Mouse (Mus musculus) forebrain, embryonic 11.5 days (tissue): ENCODE data around the gene Kdm2a. TPM values are rescaled to one million over a fixed set of nuclear protein-coding genes. Genes with fewer than 3 reads are reported as not detected.
A peak's percentile ranks its signal among the peaks of the same experiment; 100 is the strongest.

Source experiments
- ATAC-seq: fragments of 200-750 bp; cut with Nextera tagmentation; replicated peaks from 2 replicates; pipeline ENCODE4 v1.8.0; 2017; ENCODE audit warnings: moderate TSS enrichment; ENCODE audit not compliant: low FRiP score
- DNase-seq: peaks from one replicate; pipeline ENCODE4 v3.0.0-alpha.2; 2017; ENCODE audit warnings: low spot score
- H3K27ac ChIP-seq: fragments of 300-500 bp; sonication (generic); 2 replicates; pipeline ENCODE4 v1.5.1; 2014; ENCODE audit warnings: low read depth, low read length
- H3K27me3 ChIP-seq: fragments of 300-500 bp; sonication (generic); 2 replicates; pipeline ENCODE4 v1.6.1; 2014; ENCODE audit warnings: mild to moderate bottlenecking, low read length, mixed read lengths; ENCODE audit not compliant: control insufficient read depth, insufficient read depth
- H3K36me3 ChIP-seq: fragments of 300-500 bp; sonication (generic); 2 replicates; pipeline ENCODE4 v1.6.1; 2014; ENCODE audit warnings: mild to moderate bottlenecking, low read length, moderate library complexity, mixed read lengths; ENCODE audit not compliant: control insufficient read depth, insufficient read depth
- H3K4me1 ChIP-seq: fragments of 300-500 bp; sonication (generic); replicated peaks from 2 replicates; pipeline ENCODE4 v1.6.1; 2014; ENCODE audit warnings: low read length, mixed read lengths; ENCODE audit not compliant: control insufficient read depth, insufficient read depth
- H3K4me2 ChIP-seq: fragments of 300-500 bp; sonication (generic); 2 replicates; pipeline ENCODE4 v1.6.1; 2014; ENCODE audit warnings: low read depth, mild to moderate bottlenecking, low read length, moderate library complexity, mixed read lengths; ENCODE audit not compliant: severe bottlenecking
- H3K4me3 ChIP-seq: fragments of 300-500 bp; sonication (generic); 2 replicates; pipeline ENCODE4 v1.5.1; 2014; ENCODE audit warnings: low read depth, low read length
- H3K9ac ChIP-seq: fragments of 300-500 bp; sonication (generic); 2 replicates; pipeline ENCODE4 v1.6.1; 2014; ENCODE audit warnings: low read length
- H3K9me3 ChIP-seq: fragments of 300-500 bp; sonication (generic); 2 replicates; pipeline ENCODE4 v1.6.1; 2016; ENCODE audit warnings: low read length, mixed read lengths; ENCODE audit not compliant: control insufficient read depth
- WGBS: fragments of 180-500 bp; shearing (Covaris S2); extraction: QIAGEN DNeasy Blood & Tissue Kit; methylation state at CpG from one replicate; pipeline ENCODE4 v1.1.7; 2014; 5-methylcytosine and 5-hydroxymethylcytosine counted together
- polyA plus RNA-seq: library from polyadenylated mRNA; unstranded; fragments of >200 nt; fragmentation: Nextera tagmentation; extraction: Ambion mirVana; gene quantifications from 2 replicates; pipeline ENCODE4 v1.2.1, GENCODE M21; 2014

Gene Kdm2a
- polyA plus RNA-seq, 1 experiment from 2014 or later: 60.8 TPM

DNA sequence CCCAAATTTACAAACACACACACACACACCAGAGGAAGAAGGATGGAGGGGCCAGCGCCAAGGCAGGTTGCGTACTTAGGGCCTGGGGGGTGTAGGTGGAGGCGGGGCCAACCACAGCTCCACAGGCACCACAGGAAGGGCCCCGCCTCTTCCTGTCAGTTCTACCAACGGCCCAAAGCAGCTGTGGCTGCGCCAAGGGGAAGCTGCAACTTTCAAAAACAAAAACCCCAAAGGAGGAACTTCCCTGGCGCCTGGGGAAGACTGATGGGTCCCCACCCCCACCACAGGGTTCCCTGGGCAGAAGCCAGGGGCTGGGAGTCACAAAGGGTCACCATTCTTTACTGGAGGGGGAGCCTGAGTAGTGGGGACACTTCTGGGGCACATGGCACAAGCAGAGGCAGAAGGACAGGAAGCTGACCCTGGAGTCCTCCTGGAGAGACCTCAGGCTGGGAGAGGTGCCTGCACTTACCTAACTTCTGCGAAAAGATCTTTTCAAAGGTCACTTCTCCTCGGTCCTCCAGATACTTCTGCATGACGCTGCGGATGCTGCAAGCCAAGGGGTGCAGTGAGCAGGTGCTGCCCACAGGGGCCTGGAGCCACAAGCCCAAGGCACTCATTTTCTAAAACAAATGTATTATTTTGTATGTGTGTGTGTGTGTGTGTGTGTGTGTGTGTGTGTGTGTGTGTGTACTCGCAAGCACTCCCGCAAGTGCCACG is 103.5 kb downstream of the Kdm2a start:
- DNase-seq (no peak), ATAC-seq (no peak)
- H3K9ac ChIP-seq: no peak overlapping the region
- no peaks in the 10 kb centered on the region for H3K27me3 ChIP-seq
- H3K36me3 ChIP-seq: peaks cover 5% of the 10 kb centered on the region; the same call in 1 of the 2 replicates
- no peak overlapping the region for H3K27ac ChIP-seq
- no peak overlapping the region for H3K4me3 ChIP-seq
- no peak overlapping the region for H3K4me2 ChIP-seq
- H3K4me1 ChIP-seq: no peaks in the 10 kb centered on the region
- WGBS: 80% methylated on average over 14 of the region's 14 CpGs
- no peaks in the 10 kb centered on the region for H3K9me3 ChIP-seq

GRCm38 (mm10) chr19:4291161-4291560 is 106.9 kb downstream of the Kdm2a start:
- 93% methylated on average over 11 of the region's 11 CpGs for WGBS
- Histone ChIP-seq H3K4me1 (no peaks in the 10 kb centered on the region), H3K9ac (no peak overlapping the region), H3K4me3 (no peak overlapping the region), H3K27me3 (no peaks in the 10 kb centered on the region), H3K27ac (no peak overlapping the region), H3K36me3 (peaks cover 8% of the 10 kb centered on the region; the same call in 1 of the 2 replicates), H3K4me2 (no peak overlapping the region), H3K9me3 (no peaks in the 10 kb centered on the region)
- no peak for ATAC-seq
- DNase-seq: no peak

DNA sequence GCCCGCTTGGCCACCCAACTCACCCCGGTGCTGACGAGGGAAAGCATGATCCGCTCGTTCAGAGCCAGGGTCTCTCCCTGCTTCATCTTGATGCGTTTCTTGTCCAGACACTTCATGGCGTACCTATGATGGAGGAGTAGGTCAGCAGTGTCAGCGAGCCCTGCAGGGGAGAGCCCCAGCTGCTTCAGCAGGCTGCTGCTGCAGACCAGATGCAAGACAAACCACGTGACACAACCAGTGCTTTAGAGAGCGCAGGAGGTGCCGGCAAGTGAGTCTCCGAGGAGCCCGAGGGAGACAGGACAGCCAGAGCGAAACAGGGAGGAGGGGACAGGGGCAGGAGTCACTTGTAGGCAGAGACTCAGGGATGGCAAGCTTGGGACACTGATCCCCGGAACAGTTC is 107.3 kb downstream of the Kdm2a start:
- H3K36me3 ChIP-seq: peaks cover 8% of the 10 kb centered on the region; the same call in 1 of the 2 replicates
- H3K4me3 ChIP-seq: no peak overlapping the region
- DNase-seq (no peak), ATAC-seq (no peak)
- WGBS: 76% methylated on average over 15 of the region's 15 CpGs
- H3K4me1 ChIP-seq: no peaks in the 10 kb centered on the region
- no peak overlapping the region for H3K4me2 ChIP-seq
- no peaks in the 10 kb centered on the region for H3K9me3 ChIP-seq
- no peaks in the 10 kb centered on the region for H3K27me3 ChIP-seq
- H3K27ac ChIP-seq: no peak overlapping the region
- H3K9ac ChIP-seq: no peak overlapping the region

DNA sequence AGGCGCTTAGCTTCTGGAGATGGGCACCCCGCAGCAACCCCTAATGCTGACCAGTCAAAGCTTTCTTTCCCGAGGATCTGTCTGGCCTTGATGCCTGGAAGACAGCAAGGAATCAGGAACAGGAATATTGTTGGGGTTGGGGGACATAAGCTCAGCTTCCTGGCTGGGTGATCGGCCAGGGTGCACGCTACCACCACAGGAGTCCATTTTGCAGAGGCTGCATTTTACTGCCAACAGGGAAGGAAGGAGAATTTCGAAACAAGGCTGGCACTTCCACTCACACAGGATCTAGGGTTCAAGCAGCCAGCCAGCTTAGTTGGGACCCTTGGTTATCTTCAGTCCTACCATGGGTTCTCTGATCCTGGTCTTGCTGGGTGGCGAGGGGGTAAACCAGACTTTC is 114.4 kb downstream of the Kdm2a start:
- H3K4me3 ChIP-seq: peak overlapping the region; percentile 56
- H3K4me1 ChIP-seq: peaks cover 6% of the 10 kb centered on the region; the same call in 1 of the 2 replicates
- WGBS: 48% methylated on average over 7 of the region's 7 CpGs
- peak overlapping the region; percentile 77; the same call in 1 of the 2 replicates for H3K4me2 ChIP-seq
- DNase-seq: no peak
- H3K9me3 ChIP-seq: no peaks in the 10 kb centered on the region; the same call in 1 of the 2 replicates
- H3K36me3 ChIP-seq: peaks cover 4% of the 10 kb centered on the region; the same call in 1 of the 2 replicates
- ATAC-seq: no peak; the same call in 1 of the 2 replicates
- no peak overlapping the region for H3K27ac ChIP-seq
- no peak overlapping the region for H3K9ac ChIP-seq
- H3K27me3 ChIP-seq: peaks cover 3% of the 10 kb centered on the region; the same call in 1 of the 2 replicates

GRCm38 (mm10) chr19:4282898-4283553 is 115.1 kb downstream of the Kdm2a start, which contains the start of gene Ankrd13d:
Ankrd13d (minus strand) TSS chr19:4283137.
- peak; percentile 95 for ATAC-seq
- H3K4me3 ChIP-seq: peak within 1 kb of the TSS; percentile 56
- H3K9me3 ChIP-seq: no peaks in the 10 kb centered on the region; the same call in 1 of the 2 replicates
- H3K27me3 ChIP-seq: peaks cover 3% of the 10 kb centered on the region; the same call in 1 of the 2 replicates
- H3K4me2 ChIP-seq: peak within 1 kb of the TSS; percentile 77
- under 1% methylated on average over 50 of the region's 50 CpGs for WGBS
- no peak within 1 kb of the TSS for H3K27ac ChIP-seq
- H3K9ac ChIP-seq: peak within 1 kb of the TSS; percentile 57
- DNase-seq: peak; percentile 96
- H3K36me3 ChIP-seq: no peaks in the 10 kb centered on the region; the same call in 1 of the 2 replicates
- peaks cover 6% of the 10 kb centered on the region; the same call in 1 of the 2 replicates for H3K4me1 ChIP-seq

DNA sequence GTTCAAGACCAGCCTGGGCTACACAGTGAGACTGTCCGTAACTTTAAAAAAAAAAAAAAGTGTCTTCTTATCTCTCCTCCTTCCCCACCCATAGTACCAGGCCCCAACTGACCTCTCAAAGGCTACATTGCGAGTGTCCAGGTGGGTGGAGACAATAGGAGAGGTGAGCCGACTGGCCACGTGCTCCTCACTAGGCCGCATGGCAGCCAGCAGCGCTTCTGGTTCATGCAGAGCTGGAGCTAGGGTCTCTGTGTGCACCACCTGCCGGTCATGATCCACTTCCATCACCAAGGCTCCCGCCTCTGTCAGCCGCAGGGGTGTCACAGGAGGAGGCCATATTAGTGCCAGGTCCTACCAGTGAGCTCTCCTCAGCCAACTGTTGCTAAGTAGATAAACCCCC is 117.7 kb downstream of the Kdm2a start:
- H3K4me1 ChIP-seq: peaks cover 6% of the 10 kb centered on the region; the same call in 1 of the 2 replicates
- ATAC-seq (no peak), DNase-seq (no peak)
- peaks cover 3% of the 10 kb centered on the region; the same call in 1 of the 2 replicates for H3K27me3 ChIP-seq
- 92% methylated on average over 9 of the region's 9 CpGs for WGBS
- no peak overlapping the region for H3K9ac ChIP-seq
- no peak overlapping the region for H3K4me2 ChIP-seq
- peaks cover 3% of the 10 kb centered on the region; the same call in 1 of the 2 replicates for H3K9me3 ChIP-seq
- H3K36me3 ChIP-seq: no peaks in the 10 kb centered on the region
- no peak overlapping the region for H3K4me3 ChIP-seq
- no peak overlapping the region for H3K27ac ChIP-seq

- peaks cover 3% of the 10 kb centered on the region; the same call in 1 of the 2 replicates for H3K9me3 ChIP-seq
- no peaks in the 10 kb centered on the region for H3K36me3 ChIP-seq
- H3K27me3 ChIP-seq: peaks cover 3% of the 10 kb centered on the region; the same call in 1 of the 2 replicates
- H3K9ac ChIP-seq: no peak overlapping the region
- DNase-seq (no peak), ATAC-seq (no peak)
- no peak overlapping the region for H3K27ac ChIP-seq
- H3K4me2 ChIP-seq: no peak overlapping the region
- no peak overlapping the region for H3K4me3 ChIP-seq
- H3K4me1 ChIP-seq: peaks cover 6% of the 10 kb centered on the region; the same call in 1 of the 2 replicates
- 95% methylated on average over 1 of the region's 1 CpGs for WGBS
Observed at GRCm38 (mm10) chr19:4279487-4279886, 118.6 kb downstream of the Kdm2a start.

- DNase-seq: peak; percentile 35
- H3K4me1 ChIP-seq: peaks cover 4% of the 10 kb centered on the region; the same call in 1 of the 2 replicates
- WGBS: 90% methylated on average over 11 of the region's 11 CpGs
- no peaks in the 10 kb centered on the region for H3K36me3 ChIP-seq
- no peak overlapping the region for H3K4me2 ChIP-seq
- no peak overlapping the region for H3K4me3 ChIP-seq
- peaks cover 4% of the 10 kb centered on the region; the same call in 1 of the 2 replicates for H3K27me3 ChIP-seq
- H3K27ac ChIP-seq: no peak overlapping the region
- no peak overlapping the region for H3K9ac ChIP-seq
- peaks cover 2% of the 10 kb centered on the region; the same call in 1 of the 2 replicates for H3K9me3 ChIP-seq
- no peak for ATAC-seq
Observed at GRCm38 (mm10) chr19:4270972-4271371, 127.1 kb downstream of the Kdm2a start.
